Mouse (Mus musculus): ENCODE data around the gene Hist1h2bg.

GRCm38 (mm10) chr13:23529480-23530165 lies 41.6 kb upstream of the Hist1h2bg start:
- TF ChIP-seq CTCF (IDR thresholded peaks at IDR 0.05; ENCODE audit: control insufficient read depth, insufficient read depth, insufficient read length) = no peak
- no peak for TF ChIP-seq USF1 (IDR thresholded peaks at IDR 0.05; ENCODE audit: low read depth)
- no peak for TF ChIP-seq MAX (IDR thresholded peaks at IDR 0.05)
- no peak for TF ChIP-seq FOSL1 (IDR thresholded peaks at IDR 0.05; ENCODE audit: insufficient read depth, low read length, poor library complexity, severe bottlenecking)
- TF ChIP-seq MYOD1 (IDR thresholded peaks at IDR 0.05; ENCODE audit: control insufficient read depth, insufficient read length, low read depth) = no peak
- no peak for TF ChIP-seq MYOG (IDR thresholded peaks at IDR 0.05; ENCODE audit: control insufficient read depth, extremely low read depth, insufficient read length)

Data from C2C12 (cell line).